19 mouse cellular contexts compared by ENCODE assay signal in genomic region chr11:17680998-17681397, GRCm38 (mm10).
"Had no signal": no experiment of that assay in that cellular context is flagged by ENCODE, and none has a peak within 500 bp of the region (broad histone marks: within the 10 kb centered on the region; RNA-seq: fewer than 3 reads in every experiment).

No protein-coding gene starts in this region.

- H3K27me3 ChIP-seq: limb, embryonic 12.5 days; liver, embryonic 13.5 days; lung, embryonic 15.5 days; midbrain, embryonic 15.5 days; neural tube, embryonic 13.5 days had no signal

- H3K9me3 ChIP-seq: liver, embryonic 13.5 days; midbrain, embryonic 10.5 days had no signal

- H3K36me3 ChIP-seq: limb, embryonic 12.5 days; liver, embryonic 13.5 days; lung, embryonic 15.5 days; midbrain, embryonic 10.5 days; midbrain, embryonic 15.5 days; neural tube, embryonic 13.5 days had no signal

- H3K27ac ChIP-seq: kidney, postnatal 0 days; limb, embryonic 12.5 days; liver, embryonic 13.5 days; lung, embryonic 15.5 days; midbrain, embryonic 10.5 days; midbrain, embryonic 15.5 days; neural tube, embryonic 13.5 days had no signal

- H3K9ac ChIP-seq: limb, embryonic 12.5 days; liver, embryonic 13.5 days; liver, postnatal 0 days; lung, embryonic 15.5 days; midbrain, embryonic 15.5 days; neural tube, embryonic 13.5 days had no signal

- H3K4me1 ChIP-seq: limb, embryonic 12.5 days; liver, embryonic 13.5 days; midbrain, embryonic 10.5 days; midbrain, embryonic 15.5 days had no signal

- H3K4me3 ChIP-seq: limb, embryonic 12.5 days; liver, embryonic 13.5 days; lung, embryonic 15.5 days; midbrain, embryonic 10.5 days; midbrain, embryonic 15.5 days; neural tube, embryonic 13.5 days had no signal

- ATAC-seq: liver, postnatal 0 days; midbrain, embryonic 15.5 days had no signal

- H3K4me2 ChIP-seq: limb, embryonic 12.5 days; liver, embryonic 13.5 days; lung, embryonic 15.5 days; midbrain, embryonic 15.5 days; neural tube, embryonic 13.5 days had no signal

- DNase-seq: kidney, adult 9 months; kidney, postnatal 36 days; layer of hippocampus, adult 9-11 months; layer of hippocampus, postnatal 36 days; liver; liver, embryonic 13.5 days; liver, postnatal 0 days; lung, postnatal 14 days; retina, postnatal 1 day; right cerebral cortex, postnatal 4 days; spleen, adult 18-20 months; thymus, adult 18-20 months; thymus, postnatal 14 days had no signal
